Mouse (Mus musculus) liver, adult 2 months (tissue): ENCODE data around the gene Actn1.

Experiments used
- CTCF ChIP-seq: fragments of 200-500 bp; IDR thresholded peaks from 2 replicates; pipeline ENCODE4 v1.5.1; 2011; ENCODE audit warnings: low read depth, low read length, control low read depth
- POLR2A ChIP-seq: fragments of 200-500 bp; IDR thresholded peaks from 2 replicates; pipeline ENCODE4 v1.6.1; 2011; ENCODE audit warnings: low read length, control low read depth; ENCODE audit not compliant: insufficient read depth; ENCODE audit errors: extremely low read depth

GRCm38 (mm10) chr12:80124211-80124610, 136.0 kb downstream of the Actn1 start:
- TF ChIP-seq CTCF (no peak), POLR2A (0 out of 2 replicates have a peak, but pooled peaks have one; percentile 16)
